Mouse (Mus musculus) layer of hippocampus, adult 2 months (tissue): ENCODE data around the gene Myom1. TPM values are rescaled to one million over a fixed set of nuclear protein-coding genes. Genes with fewer than 3 reads are reported as not detected.

Experiments
- DNase-seq, 2 experiments: peaks; one replicate each; pipeline ENCODE4 v3.0.0; 2022; ENCODE audit warnings: low spot score in 2 of 2
- H3K27ac ChIP-seq: fragments of 200-600 bp; 2 replicates; pipeline ENCODE4 v1.8.1; 2022
- H3K4me3 ChIP-seq: fragments of 200-600 bp; 2 replicates; pipeline ENCODE4 v1.8.1; 2022; ENCODE audit warnings: mild to moderate bottlenecking
- CTCF ChIP-seq: fragments of 200-600 bp; conservative IDR thresholded peaks from 2 replicates; pipeline ENCODE4 v1.8.1; 2022; ENCODE audit warnings: antibody characterized with exemption, mild to moderate bottlenecking, moderate library complexity
- total RNA-seq, 2 experiments: library from RNA; stranded (reverse); gene quantifications; 2 replicates each; pipeline ENCODE4 v1.2.3; 2021

Gene Myom1
- total RNA-seq, 2 experiments from 2014 or later, result 2.2 to 2.8 TPM

GRCm38 (mm10) chr17:71135108-71135507 is 132.7 kb downstream of the Myom1 start:
- TF ChIP-seq CTCF, result no peak
- Histone ChIP-seq H3K27ac (peak overlapping the region; percentile 48; the same call in 1 of the 2 replicates), H3K4me3 (no peak overlapping the region)
- no peak for DNase-seq

GRCm38 (mm10) chr17:71135866-71136265 is 133.4 kb downstream of the Myom1 start:
- no peak overlapping the region for H3K4me3 ChIP-seq
- no peak for TF ChIP-seq CTCF
- DNase-seq, result no peak
- peak overlapping the region; percentile 48; the same call in 1 of the 2 replicates for H3K27ac ChIP-seq

- TF ChIP-seq CTCF, result no peak
- H3K27ac ChIP-seq, result peak overlapping the region; percentile 48; the same call in 1 of the 2 replicates
These were observed 134.2 kb downstream of the Myom1 start for GRCm38 (mm10) chr17:71136384-71137333.

GRCm38 (mm10) chr17:71137334-71137721 is 134.9 kb downstream of the Myom1 start:
- DNase-seq, result no peak
- TF ChIP-seq CTCF, result no peak
- H3K27ac ChIP-seq, result no peak overlapping the region
- H3K4me3 ChIP-seq, result no peak overlapping the region

More at GRCm38 (mm10) chr17:71136384-71137333, 134.2 kb downstream of the Myom1 start:
- DNase-seq, result no peak
- H3K4me3 ChIP-seq, result no peak overlapping the region

- H3K27ac ChIP-seq, result no peak overlapping the region
- DNase-seq, result peak in 1 of 2 experiments; percentile 30
- H3K4me3 ChIP-seq, result no peak overlapping the region
- no peak for TF ChIP-seq CTCF
These were observed 139.6 kb downstream of the Myom1 start for GRCm38 (mm10) chr17:71142068-71142467.

GRCm38 (mm10) chr17:71143155-71143554 is 140.7 kb downstream of the Myom1 start:
- DNase-seq, result no peak
- H3K27ac ChIP-seq, result no peak overlapping the region
- no peak overlapping the region for H3K4me3 ChIP-seq
- TF ChIP-seq CTCF, result no peak

- TF ChIP-seq CTCF, result no peak
- Histone ChIP-seq H3K27ac (no peak overlapping the region), H3K4me3 (no peak overlapping the region)
- DNase-seq, result no peak
These were observed 142.1 kb downstream of the Myom1 start for GRCm38 (mm10) chr17:71144322-71145116.

- Histone ChIP-seq H3K27ac (no peak overlapping the region), H3K4me3 (no peak overlapping the region)
- DNase-seq, result no peak
- TF ChIP-seq CTCF, result no peak
These were observed 143.0 kb downstream of the Myom1 start for GRCm38 (mm10) chr17:71145248-71145961.

GRCm38 (mm10) chr17:71153356-71153755 is 150.9 kb downstream of the Myom1 start:
- no peak for TF ChIP-seq CTCF
- no peak overlapping the region for H3K4me3 ChIP-seq
- H3K27ac ChIP-seq, result no peak overlapping the region
- no peak for DNase-seq

GRCm38 (mm10) chr17:71155271-71155670 is 152.8 kb downstream of the Myom1 start:
- Histone ChIP-seq H3K4me3 (no peak overlapping the region), H3K27ac (no peak overlapping the region)
- DNase-seq, result no peak
- TF ChIP-seq CTCF, result no peak

GRCm38 (mm10) chr17:71159152-71159567 is 156.7 kb downstream of the Myom1 start:
- Histone ChIP-seq H3K4me3 (no peak overlapping the region), H3K27ac (peak overlapping the region; percentile 37; the same call in 1 of the 2 replicates)
- TF ChIP-seq CTCF, result no peak
- no peak for DNase-seq

GRCm38 (mm10) chr17:71159720-71160119 is 157.3 kb downstream of the Myom1 start:
- H3K4me3 ChIP-seq, result no peak overlapping the region
- peak overlapping the region; percentile 37; the same call in 1 of the 2 replicates for H3K27ac ChIP-seq
- DNase-seq, result peak in 1 of 2 experiments; percentile 19
- no peak for TF ChIP-seq CTCF
